Mouse (Mus musculus) G1E-ER4 (cell line): ENCODE results near the gene Stard3nl. TPM values are rescaled to one million over a fixed set of nuclear protein-coding genes. Genes with fewer than 3 reads are reported as not detected.

Source experiments
- GATA1 ChIP-seq: IDR thresholded peaks from one replicate; pipeline ENCODE4 v1.8.0; 2012; ENCODE audit warnings: low read length, inconsistent platforms
- polyA plus RNA-seq: library from polyadenylated mRNA; stranded (reverse); fragments of >175 nt; gene quantifications from 2 replicates; pipeline ENCODE4 v1.2.3, GENCODE M21; 2012

Gene Stard3nl
- 1.7 and 2.6 TPM in 2 replicates for polyA plus RNA-seq

GRCm38 (mm10) chr13:19395688-19396354 is at the start of gene Stard3nl:
Stard3nl (minus strand) TSS chr13:19395795.
- TF ChIP-seq GATA1 = no peak

GRCm38 (mm10) chr13:19438040-19438439 is 42.4 kb upstream of the Stard3nl start:
- TF ChIP-seq GATA1 = no peak

- no peak for TF ChIP-seq GATA1
These were observed 34.3 kb upstream of the Stard3nl start for GRCm38 (mm10) chr13:19429812-19430370.

- TF ChIP-seq GATA1 = no peak
These were observed 32.5 kb upstream of the Stard3nl start for GRCm38 (mm10) chr13:19428076-19428475.

- no peak for TF ChIP-seq GATA1
These were observed 29.0 kb upstream of the Stard3nl start for GRCm38 (mm10) chr13:19424563-19424962.

GRCm38 (mm10) chr13:19422521-19422920 is 26.9 kb upstream of the Stard3nl start:
- TF ChIP-seq GATA1 = no peak

- TF ChIP-seq GATA1 = no peak
These were observed 22.4 kb upstream of the Stard3nl start for GRCm38 (mm10) chr13:19417885-19418521.

- TF ChIP-seq GATA1 = no peak
These were observed 20.4 kb upstream of the Stard3nl start for GRCm38 (mm10) chr13:19415894-19416531.

GRCm38 (mm10) chr13:19415337-19415736 is 19.7 kb upstream of the Stard3nl start:
- no peak for TF ChIP-seq GATA1

- no peak for TF ChIP-seq GATA1
These were observed 16.8 kb upstream of the Stard3nl start for GRCm38 (mm10) chr13:19412334-19412939.

- TF ChIP-seq GATA1 = no peak
These were observed 16.3 kb upstream of the Stard3nl start for GRCm38 (mm10) chr13:19411886-19412285.

- no peak for TF ChIP-seq GATA1
These were observed 15.1 kb upstream of the Stard3nl start for GRCm38 (mm10) chr13:19410694-19411093.

GRCm38 (mm10) chr13:19407953-19408352 is 12.4 kb upstream of the Stard3nl start:
- no peak for TF ChIP-seq GATA1

- no peak for TF ChIP-seq GATA1
These were observed 9.0 kb upstream of the Stard3nl start for GRCm38 (mm10) chr13:19404623-19405022.

- no peak for TF ChIP-seq GATA1
These were observed 552 bp downstream of the Stard3nl start for GRCm38 (mm10) chr13:19394798-19395687.
